Mouse (Mus musculus): ENCODE measurements at regions not wholly inside any gene's neighbourhood (a gene's known extent, or its start where the extent isn't known, plus 50 kb on each side); places are given as distances from the start of the nearest gene placed in this dataset.

GRCm38 (mm10) chr6:47354515-47354914 is 98.7 kb upstream of the Cul1 start:
- DNase-seq (ENCODE audit: low spot score in 2 of 2), result no peak

- no peak for DNase-seq (ENCODE audit: low spot score in 2 of 2)
Measured at GRCm38 (mm10) chr6:47355500-47355899, 97.7 kb upstream of the Cul1 start.

- no peak for DNase-seq (ENCODE audit: low spot score in 2 of 2)
Measured at GRCm38 (mm10) chr6:47356500-47356899, 96.7 kb upstream of the Cul1 start.

- peak; percentile 24 to 60 for DNase-seq (ENCODE audit: low spot score in 2 of 2)
Measured at GRCm38 (mm10) chr6:47358686-47359085, 94.5 kb upstream of the Cul1 start.

- no peak for DNase-seq (ENCODE audit: low spot score in 2 of 2)
Measured at GRCm38 (mm10) chr6:47364002-47364401, 89.2 kb upstream of the Cul1 start.

GRCm38 (mm10) chr6:47364556-47364955 is 88.6 kb upstream of the Cul1 start:
- no peak for DNase-seq (ENCODE audit: low spot score in 2 of 2)

- DNase-seq (ENCODE audit: low spot score in 2 of 2), result no peak
Measured at GRCm38 (mm10) chr6:47365651-47366645, 87.2 kb upstream of the Cul1 start.

- DNase-seq (ENCODE audit: low spot score in 2 of 2), result no peak
Measured at GRCm38 (mm10) chr6:47367461-47367860, 85.7 kb upstream of the Cul1 start.

GRCm38 (mm10) chr6:47375705-47376104 is 77.5 kb upstream of the Cul1 start:
- no peak for DNase-seq (ENCODE audit: low spot score in 2 of 2)

GRCm38 (mm10) chr6:47381451-47381850 is 71.7 kb upstream of the Cul1 start:
- DNase-seq (ENCODE audit: low spot score in 2 of 2), result no peak

- peak in 1 of 2 experiments; percentile 13 for DNase-seq (ENCODE audit: low spot score in 2 of 2)
Measured at GRCm38 (mm10) chr6:47386550-47386949, 66.6 kb upstream of the Cul1 start.

GRCm38 (mm10) chr6:47389908-47390307 is 63.3 kb upstream of the Cul1 start:
- no peak for DNase-seq (ENCODE audit: low spot score in 2 of 2)

- peak; percentile 55 to 78 for DNase-seq (ENCODE audit: low spot score in 2 of 2)
Measured at GRCm38 (mm10) chr6:47390436-47391002, 62.7 kb upstream of the Cul1 start.

- DNase-seq (ENCODE audit: low spot score in 2 of 2), result no peak
Measured at GRCm38 (mm10) chr6:47391014-47391802, 62.0 kb upstream of the Cul1 start.

- DNase-seq (ENCODE audit: low spot score in 2 of 2), result peak in 1 of 2 experiments; percentile 22
Measured at GRCm38 (mm10) chr6:47395465-47396337, 57.5 kb upstream of the Cul1 start.

Data from frontal cortex, postnatal 36 days (tissue).